Mouse (Mus musculus) olfactory bulb, adult 2 months (tissue): Measurements from ENCODE around the gene Rnf212.

Experiments
- CTCF ChIP-seq: fragments of 200-500 bp; IDR thresholded peaks from 2 replicates; pipeline ENCODE4 v1.5.1; 2012; ENCODE audit warnings: low read depth, mild to moderate bottlenecking, low read length, moderate library complexity; ENCODE audit not compliant: insufficient read depth
- POLR2A ChIP-seq: fragments of 200-500 bp; IDR thresholded peaks from 2 replicates; pipeline ENCODE4 v1.6.1; 2012; ENCODE audit warnings: mild to moderate bottlenecking, low read depth, low read length, moderate library complexity; ENCODE audit not compliant: insufficient read depth

GRCm38 (mm10) chr5:108689091-108689490 is 85.7 kb downstream of the Rnf212 start:
- TF ChIP-seq POLR2A (no peak), CTCF (no peak)
